Mouse (Mus musculus) heart, postnatal 36 days (tissue): Measurements from ENCODE around the gene Chmp6. TPM values are rescaled to one million over a fixed set of nuclear protein-coding genes. Genes with fewer than 3 reads are reported as not detected.

ENCODE experiments used
- DNase-seq, 2 experiments: peaks; one replicate each; pipeline ENCODE4 v3.0.0; 2021 to 2022
- intact Hi-C: fragments of 180-260 bp; cut with DNase I; formaldehyde crosslinking; loops from one replicate; pipeline ENCODE4 v1.15.1; 2025
- total RNA-seq, 2 experiments: library from RNA; stranded (reverse); gene quantifications; 2 replicates each; pipeline ENCODE4 v1.2.3; 2021

The Chmp6 gene
- total RNA-seq, result 10 to 100 TPM; 27.9 TPM

GRCm38 (mm10) chr11:119913291-119913934, at the start of gene Chmp6:
TSS of gene Chmp6 (plus strand) at chr11:119913441.
- intact Hi-C loops, result loop anchor here (5.0 kb wide), 1 partner anchor 174 kb away; the partner anchor contains the start of gene Cep131
- peak; percentile 96 to 98 for DNase-seq

GRCm38 (mm10) chr11:119866837-119867236, 46.4 kb upstream of the Chmp6 start:
- intact Hi-C loops, result no loop called here
- no peak for DNase-seq

- DNase-seq, result no peak
- intact Hi-C loops, result no loop called here
Observed at GRCm38 (mm10) chr11:119868138-119868537, 45.1 kb upstream of the Chmp6 start.

- intact Hi-C loops, result no loop called here
Observed at GRCm38 (mm10) chr11:119868556-119868955, 44.7 kb upstream of the Chmp6 start.

GRCm38 (mm10) chr11:119871141-119871540, 42.1 kb upstream of the Chmp6 start:
- intact Hi-C loops, result no loop called here
- no peak for DNase-seq

More at GRCm38 (mm10) chr11:119868556-119868955, 44.7 kb upstream of the Chmp6 start:
- DNase-seq, result no peak

GRCm38 (mm10) chr11:119873643-119874042, 39.6 kb upstream of the Chmp6 start:
- intact Hi-C loops, result no loop called here
- no peak for DNase-seq

- DNase-seq, result no peak
- intact Hi-C loops, result no loop called here
Observed at GRCm38 (mm10) chr11:119874841-119875240, 38.4 kb upstream of the Chmp6 start.

- DNase-seq, result no peak
- intact Hi-C loops, result no loop called here
Observed at GRCm38 (mm10) chr11:119875685-119876084, 37.6 kb upstream of the Chmp6 start.

GRCm38 (mm10) chr11:119877124-119877523, 36.1 kb upstream of the Chmp6 start:
- DNase-seq, result no peak
- intact Hi-C loops, result no loop called here

- intact Hi-C loops, result no loop called here
Observed at GRCm38 (mm10) chr11:119879573-119879972, 33.7 kb upstream of the Chmp6 start.

GRCm38 (mm10) chr11:119883646-119884045, 29.6 kb upstream of the Chmp6 start:
- intact Hi-C loops, result no loop called here
- DNase-seq, result no peak

More at GRCm38 (mm10) chr11:119879573-119879972, 33.7 kb upstream of the Chmp6 start:
- no peak for DNase-seq

- no peak for DNase-seq
- intact Hi-C loops, result no loop called here
Observed at GRCm38 (mm10) chr11:119889966-119890365, 23.3 kb upstream of the Chmp6 start.

- no peak for DNase-seq
- intact Hi-C loops, result no loop called here
Observed at GRCm38 (mm10) chr11:119891601-119892215, 21.5 kb upstream of the Chmp6 start.

GRCm38 (mm10) chr11:119893667-119894236, 19.5 kb upstream of the Chmp6 start:
- DNase-seq, result no peak
- intact Hi-C loops, result no loop called here

GRCm38 (mm10) chr11:119894634-119895033, 18.6 kb upstream of the Chmp6 start:
- no peak for DNase-seq
- intact Hi-C loops, result no loop called here

GRCm38 (mm10) chr11:119897041-119897440, 16.2 kb upstream of the Chmp6 start:
- intact Hi-C loops, result no loop called here
- DNase-seq, result no peak

- no peak for DNase-seq
- intact Hi-C loops, result no loop called here
Observed at GRCm38 (mm10) chr11:119898976-119899375, 14.3 kb upstream of the Chmp6 start.

GRCm38 (mm10) chr11:119901174-119901573, 12.1 kb upstream of the Chmp6 start:
- no peak for DNase-seq
- intact Hi-C loops, result no loop called here

- no peak for DNase-seq
- intact Hi-C loops, result no loop called here
Observed at GRCm38 (mm10) chr11:119902891-119903290, 10.3 kb upstream of the Chmp6 start.

GRCm38 (mm10) chr11:119904621-119905286, 8.5 kb upstream of the Chmp6 start:
- DNase-seq, result peak; percentile 50 to 70
- intact Hi-C loops, result loop anchor here (1.0 kb wide), 1 partner anchor 401 kb away; no protein-coding TSS in a partner anchor

- no peak for DNase-seq
- intact Hi-C loops, result no loop called here
Observed at GRCm38 (mm10) chr11:119905794-119906193, 7.4 kb upstream of the Chmp6 start.
